Mouse (Mus musculus): ENCODE results near the gene Zdhhc14.

Zdhhc14 gene

GRCm38 (mm10) chr17:5491801-5492745 lies at the start of gene Zdhhc14:
Zdhhc14 (plus strand) TSS chr17:5492557.
- DNase-seq (ENCODE audit: low read depth, low spot score) = peak; percentile 70

DNA sequence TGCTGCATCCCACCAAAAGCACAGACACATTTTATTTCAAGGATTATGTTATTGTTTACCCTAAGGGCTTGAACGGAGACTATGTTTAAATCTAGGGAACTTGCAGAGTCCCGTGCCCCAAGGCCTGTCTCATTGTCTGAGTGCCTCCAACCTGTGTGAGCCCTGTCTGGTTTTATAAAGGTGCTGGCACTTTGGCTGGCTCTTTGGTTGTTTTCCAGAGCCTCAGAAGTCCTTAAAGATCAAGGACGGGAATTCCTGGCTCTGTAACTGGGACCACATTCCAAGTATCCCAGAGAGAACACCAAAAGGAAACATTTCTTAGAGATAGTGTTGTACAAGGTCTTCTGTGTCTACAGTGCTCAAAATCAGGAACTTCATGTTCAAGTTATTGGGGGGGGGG lies 49.1 kb upstream of the Zdhhc14 start:
- no peak for DNase-seq (ENCODE audit: low read depth, low spot score)

DNA sequence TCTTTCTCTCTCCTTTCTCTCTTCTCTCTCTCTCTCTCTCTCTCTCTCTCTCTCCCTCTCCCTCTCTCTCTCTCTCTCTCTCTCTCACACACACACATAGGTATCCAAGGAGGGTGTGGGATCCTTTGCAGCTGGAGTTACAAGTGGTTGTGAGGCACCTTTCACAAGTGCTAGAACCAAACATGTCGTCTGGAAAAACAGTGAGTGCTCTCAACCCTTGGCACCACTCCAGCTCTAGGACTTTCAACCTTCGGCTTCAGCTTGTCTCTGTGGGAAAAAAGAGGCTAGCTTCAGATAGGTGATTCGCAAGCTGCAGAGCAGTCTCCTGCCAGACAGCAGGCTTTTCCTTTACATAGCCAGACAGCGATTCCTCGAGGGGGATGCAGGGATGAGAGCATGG lies 48.6 kb upstream of the Zdhhc14 start:
- DNase-seq (ENCODE audit: low read depth, low spot score) = no peak

- no peak for DNase-seq (ENCODE audit: low read depth, low spot score)
Observed at GRCm38 (mm10) chr17:5453657-5454056, 38.7 kb upstream of the Zdhhc14 start.

DNA sequence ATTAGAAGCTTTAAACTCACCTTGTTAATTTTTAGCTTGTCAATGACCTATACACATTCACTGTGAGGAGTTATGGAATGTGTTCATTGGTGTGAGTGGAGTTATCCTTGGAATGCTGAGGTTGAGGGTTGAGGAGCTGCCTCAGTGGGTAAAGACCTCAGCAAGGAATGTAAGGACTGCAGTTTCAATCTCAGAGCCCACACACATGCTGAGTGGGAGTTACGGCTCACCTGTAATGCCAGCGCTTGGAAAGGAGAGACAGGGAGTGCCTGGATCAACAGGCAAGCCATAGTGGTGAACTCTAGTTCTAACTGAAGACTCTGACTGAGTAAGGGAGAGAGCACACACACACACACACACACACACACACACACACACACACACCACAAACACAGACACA lies 28.4 kb upstream of the Zdhhc14 start:
- no peak for DNase-seq (ENCODE audit: low read depth, low spot score)

GRCm38 (mm10) chr17:5466736-5467135 lies 25.6 kb upstream of the Zdhhc14 start:
- DNase-seq (ENCODE audit: low read depth, low spot score) = no peak

GRCm38 (mm10) chr17:5467177-5467576 lies 25.2 kb upstream of the Zdhhc14 start:
- DNase-seq (ENCODE audit: low read depth, low spot score) = no peak

- peak; percentile 27 for DNase-seq (ENCODE audit: low read depth, low spot score)
Observed at GRCm38 (mm10) chr17:5472268-5472667, 20.1 kb upstream of the Zdhhc14 start.

GRCm38 (mm10) chr17:5475960-5476725 lies 16.2 kb upstream of the Zdhhc14 start:
- peak; percentile 76 for DNase-seq (ENCODE audit: low read depth, low spot score)

DNA sequence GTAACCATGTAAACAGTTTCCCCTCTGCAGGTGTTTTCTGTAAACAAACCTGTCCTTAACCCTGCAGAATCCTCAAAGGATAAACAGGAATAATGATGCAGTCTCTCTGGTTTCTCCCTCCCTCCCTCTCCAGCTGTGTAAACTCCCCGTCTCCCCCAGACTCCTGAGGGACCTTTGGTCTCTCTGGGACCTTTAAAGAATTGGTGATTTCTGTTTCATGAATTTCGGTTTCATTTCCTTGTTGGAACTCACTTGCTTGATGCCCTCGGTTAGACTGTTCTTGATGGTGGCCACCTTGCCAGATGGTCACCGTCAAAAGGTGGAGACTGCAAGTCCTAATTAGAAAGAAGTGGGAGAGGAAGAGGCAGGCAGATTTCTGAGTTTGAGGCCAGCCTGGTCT lies 8.9 kb upstream of the Zdhhc14 start:
- no peak for DNase-seq (ENCODE audit: low read depth, low spot score)

GRCm38 (mm10) chr17:5484663-5485062 lies 7.7 kb upstream of the Zdhhc14 start:
- no peak for DNase-seq (ENCODE audit: low read depth, low spot score)

DNA sequence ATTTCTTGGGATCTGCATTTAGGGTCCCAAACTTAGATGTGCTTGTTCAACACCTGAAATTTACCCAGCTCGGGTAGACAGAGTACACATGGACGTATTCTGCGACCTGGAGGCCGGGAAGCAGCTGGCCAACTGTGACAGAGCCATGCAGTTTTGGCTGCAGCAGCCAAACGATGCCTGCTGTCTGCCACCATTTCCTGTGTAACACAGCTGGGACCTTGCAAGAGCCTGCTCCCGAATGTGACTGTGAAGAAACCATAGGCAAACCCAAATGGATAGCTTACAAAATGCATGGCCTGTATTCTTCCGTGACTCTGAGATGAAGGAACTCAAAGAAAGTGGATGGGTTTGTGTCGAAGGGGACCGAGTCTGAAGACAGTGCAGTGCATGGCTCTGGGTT lies 4.2 kb upstream of the Zdhhc14 start:
- no peak for DNase-seq (ENCODE audit: low read depth, low spot score)

DNA sequence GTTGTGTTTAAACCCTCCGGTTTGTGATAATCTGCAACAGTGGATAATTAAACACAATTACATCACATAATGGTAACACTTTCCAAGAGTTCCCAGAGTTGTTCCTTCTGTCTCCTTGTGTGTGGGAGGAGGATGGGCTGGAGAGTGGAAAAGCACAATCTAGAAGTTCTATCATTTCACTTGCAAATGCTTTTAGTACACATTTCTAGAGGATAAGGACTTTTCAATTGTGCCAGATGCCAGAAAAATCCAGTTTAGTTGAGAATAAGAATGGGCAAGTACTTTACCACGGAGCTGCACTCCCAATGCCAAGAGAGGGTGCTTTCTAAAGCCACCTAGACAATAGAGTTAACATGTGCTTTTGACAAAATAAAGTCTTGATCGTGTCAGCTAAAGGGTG lies 2.0 kb upstream of the Zdhhc14 start:
- DNase-seq (ENCODE audit: low read depth, low spot score) = peak; percentile 50

DNA sequence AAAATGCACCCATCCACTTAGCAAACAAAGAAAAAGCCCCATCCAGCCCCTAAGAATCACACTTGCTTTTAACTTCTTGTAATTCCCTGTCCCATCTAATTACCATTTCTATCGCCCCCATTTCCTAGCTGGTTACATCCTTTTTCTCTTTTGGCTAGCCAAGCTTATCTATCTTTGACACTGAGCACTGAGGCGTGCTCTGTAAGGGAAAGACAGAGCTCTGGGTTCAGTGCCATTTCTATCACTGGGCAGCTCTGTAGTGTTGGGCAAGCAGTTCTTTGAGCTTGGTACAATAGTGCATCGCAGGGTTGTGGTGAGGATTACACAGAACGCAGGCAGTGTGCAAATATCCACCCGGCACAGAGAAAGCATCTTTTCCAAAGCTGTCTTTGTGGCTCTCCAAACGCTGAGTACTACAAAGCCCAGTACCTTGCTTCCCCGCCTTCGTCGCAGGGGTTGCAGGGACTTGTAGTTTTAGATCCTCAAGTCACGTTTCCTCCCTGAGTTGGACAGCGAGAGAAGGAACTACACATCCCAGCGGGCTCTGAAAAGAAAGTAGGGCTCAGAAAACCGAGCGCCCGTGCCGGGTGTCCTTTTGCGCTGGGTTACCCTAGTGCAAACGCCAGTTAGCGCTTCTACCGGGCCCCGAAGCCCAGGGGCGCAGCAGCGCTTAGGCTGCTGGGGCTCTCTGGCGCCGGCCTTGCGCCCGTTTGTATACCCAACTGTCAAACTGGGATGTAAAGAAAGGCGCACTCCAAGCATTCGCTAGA lies 1.1 kb upstream of the Zdhhc14 start:
- peak; percentile 94 for DNase-seq (ENCODE audit: low read depth, low spot score)

- peak; percentile 19 for DNase-seq (ENCODE audit: low read depth, low spot score)
Observed at GRCm38 (mm10) chr17:5492746-5493160, 396 bp downstream of the Zdhhc14 start.

DNA sequence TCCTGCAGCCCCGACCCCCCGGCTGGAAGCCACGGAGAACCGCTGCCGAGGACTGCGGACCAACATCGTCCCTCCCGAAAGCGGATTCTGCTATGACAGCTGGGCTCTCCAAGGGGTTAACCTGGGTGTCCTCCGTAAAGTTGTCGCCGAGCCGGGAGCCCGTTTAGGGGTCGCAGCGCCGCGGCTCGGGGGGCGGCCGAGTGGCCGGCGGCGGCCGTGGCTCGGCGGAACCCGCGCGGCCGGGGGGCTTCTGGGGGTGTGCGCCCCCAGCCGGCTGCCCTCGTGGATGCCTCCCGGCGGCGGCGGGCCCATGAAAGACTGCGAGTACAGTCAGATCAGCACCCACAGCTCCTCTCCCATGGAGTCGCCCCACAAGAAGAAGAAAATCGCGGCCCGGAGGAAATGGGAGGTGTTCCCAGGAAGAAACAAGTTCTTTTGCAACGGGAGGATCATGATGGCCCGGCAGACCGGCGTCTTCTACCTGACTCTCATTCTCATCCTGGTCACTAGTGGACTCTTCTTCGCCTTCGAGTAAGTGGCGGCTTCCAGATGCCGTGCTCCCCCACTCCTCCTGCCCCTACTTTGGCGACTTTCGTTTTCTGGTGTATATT lies 909 bp downstream of the Zdhhc14 start:
- no peak for DNase-seq (ENCODE audit: low read depth, low spot score)

DNA sequence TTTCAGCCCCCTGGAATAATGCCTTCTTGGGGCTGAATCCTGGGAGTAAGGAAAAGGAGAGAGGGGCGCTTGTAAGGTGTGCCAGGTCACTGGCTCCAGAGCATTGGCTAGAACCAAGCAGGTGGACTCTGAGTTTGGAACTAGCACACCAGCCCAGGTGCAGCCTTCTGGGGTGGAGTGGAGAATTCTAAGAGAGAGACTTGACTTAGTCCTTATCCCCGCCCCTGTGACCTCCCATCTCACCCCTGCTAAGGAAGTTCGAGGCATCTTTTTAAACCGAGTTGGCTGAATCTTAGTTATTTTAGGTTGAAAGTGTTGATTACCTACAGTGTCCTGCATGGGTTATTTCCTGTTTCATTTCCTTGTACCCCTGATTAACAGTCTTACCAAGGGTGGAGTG lies 1.5 kb downstream of the Zdhhc14 start:
- no peak for DNase-seq (ENCODE audit: low read depth, low spot score)

GRCm38 (mm10) chr17:5494832-5495231 lies 2.5 kb downstream of the Zdhhc14 start:
- DNase-seq (ENCODE audit: low read depth, low spot score) = no peak

DNA sequence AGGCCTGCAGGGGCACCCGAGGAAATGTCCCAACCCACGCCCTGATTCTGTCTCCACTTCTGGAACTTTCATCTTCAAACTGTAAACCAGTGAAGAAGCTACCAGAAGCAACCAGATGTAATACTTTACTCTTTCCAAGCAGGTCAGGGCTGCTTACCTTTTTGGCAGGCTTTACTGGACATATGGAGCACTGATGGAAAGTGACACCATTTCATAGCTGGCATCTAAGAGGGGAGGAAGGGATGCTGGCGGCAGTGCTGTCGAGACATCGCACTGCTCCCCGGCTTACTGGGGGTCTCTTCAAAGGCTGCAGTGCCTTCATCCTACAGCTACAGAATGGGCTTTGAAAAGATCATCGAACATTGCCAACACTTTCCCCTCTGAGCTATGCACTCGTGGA lies 5.3 kb downstream of the Zdhhc14 start:
- no peak for DNase-seq (ENCODE audit: low read depth, low spot score)

DNA sequence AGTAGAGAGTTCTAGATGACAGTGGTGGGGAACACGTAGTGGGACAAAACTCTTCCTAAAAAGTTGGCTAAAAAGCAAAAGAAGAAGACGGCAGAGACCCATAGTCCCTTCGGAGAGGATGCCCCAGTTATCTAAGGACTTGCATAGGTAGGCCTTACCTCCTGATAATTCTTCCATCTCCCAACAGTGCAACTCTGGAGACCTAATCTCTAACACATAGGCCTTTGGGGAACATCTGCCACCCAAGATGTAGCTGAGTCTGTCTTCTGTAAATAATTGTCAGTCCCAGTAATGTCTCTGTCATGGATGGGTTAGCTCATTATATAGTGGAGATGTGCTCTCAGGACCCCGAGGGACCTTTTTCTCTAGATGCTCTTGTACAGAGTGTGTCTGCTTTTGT lies 6.6 kb downstream of the Zdhhc14 start:
- no peak for DNase-seq (ENCODE audit: low read depth, low spot score)

DNA sequence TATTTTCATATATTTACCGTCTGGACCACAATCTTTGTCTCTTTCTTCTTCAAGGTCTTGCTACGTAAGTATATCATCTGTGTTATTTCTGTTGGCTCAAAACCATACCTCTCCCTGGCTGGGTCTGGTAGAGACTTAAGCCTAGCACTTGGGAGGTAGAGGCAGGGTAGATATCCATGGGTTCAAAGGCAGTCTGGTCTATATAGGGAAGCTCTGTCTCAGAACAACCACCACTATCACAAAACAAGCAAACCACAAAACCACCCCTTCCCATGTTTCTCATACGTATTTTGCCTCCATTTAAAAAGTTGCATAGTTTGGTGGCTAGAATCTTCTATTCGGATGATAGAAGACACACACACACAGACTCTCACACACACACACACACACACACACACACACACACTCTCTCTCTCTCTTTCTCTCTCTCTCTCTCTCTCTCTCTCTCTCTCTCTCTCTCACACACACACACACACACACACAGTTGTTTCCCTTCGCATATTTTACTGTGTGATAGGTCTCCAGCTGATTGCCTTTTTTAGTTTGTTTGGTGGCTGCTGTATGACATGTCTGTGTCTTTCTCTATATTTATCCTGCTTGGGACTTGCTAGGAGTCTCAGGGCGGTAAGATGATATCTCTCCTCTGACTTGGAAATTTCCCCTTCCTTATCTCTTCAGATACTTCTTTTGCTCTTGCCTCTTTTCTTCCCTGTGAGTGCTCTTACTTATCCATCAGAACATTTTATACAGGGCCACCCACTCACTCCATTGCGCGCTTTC lies 11.8 kb downstream of the Zdhhc14 start:
- DNase-seq (ENCODE audit: low read depth, low spot score) = no peak
